Mouse (Mus musculus): ENCODE measurements around the gene Fbxo36. TPM values are rescaled to one million over a fixed set of nuclear protein-coding genes. Genes with fewer than 3 reads are reported as not detected.

Gene Fbxo36
- total RNA-seq, 2 experiments from 2014 or later, result 0.99 to 1.2 TPM

DNA sequence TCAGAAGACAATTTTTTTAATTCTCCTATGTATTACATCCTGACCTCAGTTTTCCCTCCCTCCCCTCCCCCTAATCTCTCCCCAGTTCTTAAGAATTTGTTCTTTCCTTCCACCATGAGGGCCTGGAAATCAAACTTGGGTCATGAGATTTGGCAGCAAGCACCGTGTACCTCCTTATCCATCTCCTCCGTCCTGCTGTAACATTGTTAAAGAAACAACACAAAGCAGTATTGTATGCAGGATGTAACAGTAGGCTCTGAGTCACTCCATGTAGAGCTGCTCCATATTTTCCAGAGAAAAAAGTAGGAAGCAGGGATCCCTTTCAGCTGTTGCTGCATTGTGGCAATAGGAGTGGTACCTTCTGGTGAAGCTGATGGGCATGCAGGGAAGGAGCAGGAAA, 16.1 kb downstream of the Fbxo36 start:
- intact Hi-C loops (cut with DNase I), result no loop called here
- DNase-seq, result no peak

GRCm38 (mm10) chr1:84859597-84859996, 20.0 kb downstream of the Fbxo36 start:
- no peak for DNase-seq
- intact Hi-C loops (cut with DNase I), result no loop called here

DNA sequence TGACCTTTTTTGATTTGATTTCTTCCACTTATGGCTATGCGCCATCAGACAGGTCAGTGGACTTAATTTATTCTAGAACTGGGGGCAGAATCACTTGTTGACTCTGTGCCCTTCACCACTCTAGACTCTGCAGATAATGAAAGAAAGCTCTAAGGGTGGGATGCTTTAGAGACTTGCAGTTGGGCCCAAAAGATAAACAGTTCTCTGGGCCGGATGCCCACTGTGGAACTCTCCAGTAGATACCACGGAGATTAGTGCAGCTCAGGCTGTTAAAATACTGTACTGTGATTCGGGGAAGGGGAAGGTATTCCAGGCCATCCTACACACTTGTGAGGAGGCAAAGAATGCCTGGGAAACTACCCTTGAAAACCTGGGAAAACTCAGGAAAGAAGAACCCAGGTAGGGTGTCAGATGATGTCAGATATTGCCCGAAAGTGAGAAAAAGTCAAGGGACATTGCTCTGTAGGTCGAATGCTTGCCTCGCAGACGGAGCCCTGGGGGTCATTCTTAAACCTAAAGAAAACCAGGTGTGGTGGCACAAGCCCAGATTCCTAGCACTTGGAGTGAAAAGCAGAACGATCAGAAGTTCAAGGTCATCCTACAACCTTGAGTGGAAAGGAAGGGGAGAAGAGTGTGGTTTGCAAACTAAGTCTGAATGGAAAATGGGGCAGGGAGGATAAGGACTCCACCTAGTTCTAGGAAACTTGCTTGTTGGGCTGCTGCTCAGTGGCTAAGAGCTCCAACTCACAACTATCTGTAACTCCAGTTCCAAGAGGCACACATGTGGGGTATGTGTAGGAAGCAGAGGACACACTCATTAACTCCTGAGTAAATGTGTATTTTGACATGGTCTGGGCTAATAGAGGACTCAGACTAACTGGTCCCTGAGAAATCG, 21.0 kb downstream of the Fbxo36 start:
- intact Hi-C loops (cut with DNase I), result no loop called here
- DNase-seq, result no peak

DNA sequence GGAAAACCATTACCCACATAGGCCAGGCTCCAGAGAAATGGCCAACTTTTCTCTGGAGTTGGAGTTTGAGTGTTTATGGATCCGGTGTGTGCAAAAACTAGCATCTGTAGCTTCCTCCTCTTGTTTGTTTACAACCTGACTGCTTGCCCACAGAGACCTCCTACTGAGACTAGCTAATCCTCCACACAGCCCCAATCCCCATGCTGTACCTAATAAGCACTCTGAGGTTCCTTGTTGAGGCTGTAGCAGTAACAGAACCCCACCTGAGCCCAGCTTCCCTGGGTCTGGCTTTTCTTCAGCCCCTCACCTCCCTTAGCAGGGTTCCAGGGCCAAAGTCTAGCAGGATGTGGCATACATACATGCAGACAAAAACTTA, 21.6 kb downstream of the Fbxo36 start:
- intact Hi-C loops (cut with DNase I), result no loop called here

GRCm38 (mm10) chr1:84864645-84865044, 25.0 kb downstream of the Fbxo36 start:
- intact Hi-C loops (cut with DNase I), result no loop called here

More for the DNA sequence above, 21.6 kb downstream of the Fbxo36 start:
- no peak for DNase-seq

GRCm38 (mm10) chr1:84866231-84866630, 26.6 kb downstream of the Fbxo36 start:
- intact Hi-C loops (cut with DNase I), result no loop called here

More at GRCm38 (mm10) chr1:84864645-84865044, 25.0 kb downstream of the Fbxo36 start:
- no peak for DNase-seq

GRCm38 (mm10) chr1:84866706-84867230, 27.1 kb downstream of the Fbxo36 start:
- intact Hi-C loops (cut with DNase I), result no loop called here

More at GRCm38 (mm10) chr1:84866231-84866630, 26.6 kb downstream of the Fbxo36 start:
- DNase-seq, result no peak

GRCm38 (mm10) chr1:84868311-84868710, 28.7 kb downstream of the Fbxo36 start:
- DNase-seq, result no peak
- intact Hi-C loops (cut with DNase I), result no loop called here

More at GRCm38 (mm10) chr1:84866706-84867230, 27.1 kb downstream of the Fbxo36 start:
- no peak for DNase-seq

DNA sequence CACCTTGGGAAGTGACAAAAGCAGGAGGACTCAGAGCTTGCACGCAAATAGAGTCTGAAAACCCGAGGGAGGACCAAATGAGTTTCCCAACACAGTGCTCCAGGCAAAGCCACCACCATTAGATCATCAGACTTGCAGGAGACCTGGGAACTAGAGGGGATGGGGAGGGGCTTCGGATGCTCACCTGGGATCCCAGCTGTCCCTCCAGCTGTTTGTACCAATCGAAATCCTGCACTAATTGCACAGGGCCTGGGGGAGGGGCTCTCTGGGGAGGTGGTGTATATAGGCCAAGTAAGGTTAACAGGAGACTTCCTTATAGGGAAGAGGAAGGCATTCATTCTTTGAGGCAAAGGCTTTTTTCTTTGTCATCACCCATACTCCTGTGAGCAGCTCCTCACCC, 29.2 kb downstream of the Fbxo36 start:
- intact Hi-C loops (cut with DNase I), result no loop called here
- DNase-seq, result no peak

DNA sequence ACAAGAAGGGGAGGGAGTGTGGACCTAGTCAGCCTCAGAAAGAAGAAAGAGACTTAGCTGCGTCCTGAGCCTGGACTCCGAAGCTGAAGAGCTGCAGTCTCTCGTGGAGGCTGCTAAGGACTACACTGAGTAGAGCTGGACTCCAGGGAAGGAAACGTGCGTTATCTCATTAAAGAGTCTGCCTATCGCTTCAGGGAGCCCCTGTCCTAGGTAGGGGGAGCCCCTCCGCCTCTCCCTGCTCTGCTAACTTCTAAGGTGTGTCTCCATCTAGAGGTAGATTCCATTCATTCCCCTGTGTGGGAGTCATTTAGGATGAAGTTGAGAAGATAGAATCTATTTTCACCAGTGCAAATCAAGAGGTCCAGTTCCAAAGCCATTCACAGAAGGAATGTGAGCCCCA, 29.9 kb downstream of the Fbxo36 start:
- intact Hi-C loops (cut with DNase I), result no loop called here
- no peak for DNase-seq

GRCm38 (mm10) chr1:84871131-84871530, 31.5 kb downstream of the Fbxo36 start:
- no peak for DNase-seq
- intact Hi-C loops (cut with DNase I), result no loop called here

DNA sequence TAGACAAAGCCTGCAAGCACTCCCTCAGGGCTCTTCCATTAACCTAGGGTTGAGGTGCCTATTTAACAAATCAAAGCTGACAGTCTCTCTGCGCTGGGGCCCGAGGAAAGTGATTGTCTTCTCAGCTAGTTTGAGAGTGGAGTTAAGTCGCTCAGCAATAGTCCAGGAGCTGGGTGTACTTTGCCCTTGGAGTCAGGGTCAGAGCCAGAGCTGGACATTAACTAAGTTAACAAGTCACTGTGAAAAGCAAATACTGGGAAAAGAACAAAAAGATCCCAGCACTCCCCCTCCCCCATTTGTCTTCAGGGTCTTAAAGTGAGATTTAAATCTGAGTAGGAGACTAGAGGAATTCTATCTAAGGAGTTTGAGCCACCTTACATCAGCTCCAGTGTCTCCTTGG, 32.5 kb downstream of the Fbxo36 start:
- intact Hi-C loops (cut with DNase I), result no loop called here
- no peak for DNase-seq

- intact Hi-C loops (cut with DNase I), result no loop called here
- no peak for DNase-seq
Measured at GRCm38 (mm10) chr1:84872939-84873338, 33.3 kb downstream of the Fbxo36 start.

- intact Hi-C loops (cut with DNase I), result no loop called here
- DNase-seq, result no peak
Measured at GRCm38 (mm10) chr1:84877590-84877989, 37.9 kb downstream of the Fbxo36 start.

GRCm38 (mm10) chr1:84879571-84880120, 40.0 kb downstream of the Fbxo36 start:
- DNase-seq, result no peak
- intact Hi-C loops (cut with DNase I), result no loop called here

- intact Hi-C loops (cut with DNase I), result no loop called here
Measured at GRCm38 (mm10) chr1:84881248-84882065, 41.8 kb downstream of the Fbxo36 start.

GRCm38 (mm10) chr1:84882066-84882532, 42.5 kb downstream of the Fbxo36 start:
- intact Hi-C loops (cut with DNase I), result no loop called here
- no peak for DNase-seq

More at GRCm38 (mm10) chr1:84881248-84882065, 41.8 kb downstream of the Fbxo36 start:
- no peak for DNase-seq

DNA sequence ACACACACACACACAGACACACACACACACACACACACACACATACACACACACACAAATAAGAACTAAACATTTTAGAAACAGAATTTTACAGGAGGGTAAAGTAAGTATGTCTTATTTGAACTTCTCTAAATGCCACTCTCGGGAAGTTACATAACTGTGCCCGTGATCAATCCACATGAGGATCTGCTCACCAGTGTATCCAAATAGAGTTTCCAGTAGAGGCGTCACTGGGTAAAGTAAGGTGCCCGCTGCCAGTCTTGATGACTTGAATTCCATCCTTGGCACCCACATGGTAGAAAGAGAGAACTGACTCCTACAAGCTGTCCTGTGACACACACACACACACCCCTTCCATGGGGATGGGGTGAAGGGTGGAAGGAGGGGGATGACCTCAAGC, 43.3 kb downstream of the Fbxo36 start:
- intact Hi-C loops (cut with DNase I), result no loop called here
- DNase-seq, result no peak

DNA sequence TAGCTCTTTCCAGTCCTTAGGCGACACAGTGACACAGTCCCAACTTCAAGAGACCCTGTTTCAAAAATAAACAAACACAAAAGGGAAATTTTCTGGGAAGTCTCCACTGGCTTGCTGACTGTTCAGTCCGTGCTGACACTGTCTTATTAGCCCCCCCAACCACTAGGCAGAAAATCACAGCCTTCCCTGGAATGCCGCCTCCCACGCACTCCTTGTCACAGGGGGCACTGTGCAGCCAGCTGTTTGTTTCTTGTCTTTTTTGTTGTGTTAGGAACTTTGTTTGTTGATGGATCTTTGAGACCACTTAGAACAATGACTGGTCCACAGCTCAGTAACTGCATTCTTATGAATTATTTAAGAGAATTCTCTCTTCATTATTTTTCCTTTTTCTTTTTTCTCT, 44.2 kb downstream of the Fbxo36 start:
- intact Hi-C loops (cut with DNase I), result no loop called here

GRCm38 (mm10) chr1:84885174-84885573, 45.5 kb downstream of the Fbxo36 start:
- no peak for DNase-seq
- intact Hi-C loops (cut with DNase I), result no loop called here

More for the DNA sequence above, 44.2 kb downstream of the Fbxo36 start:
- DNase-seq, result no peak

DNA sequence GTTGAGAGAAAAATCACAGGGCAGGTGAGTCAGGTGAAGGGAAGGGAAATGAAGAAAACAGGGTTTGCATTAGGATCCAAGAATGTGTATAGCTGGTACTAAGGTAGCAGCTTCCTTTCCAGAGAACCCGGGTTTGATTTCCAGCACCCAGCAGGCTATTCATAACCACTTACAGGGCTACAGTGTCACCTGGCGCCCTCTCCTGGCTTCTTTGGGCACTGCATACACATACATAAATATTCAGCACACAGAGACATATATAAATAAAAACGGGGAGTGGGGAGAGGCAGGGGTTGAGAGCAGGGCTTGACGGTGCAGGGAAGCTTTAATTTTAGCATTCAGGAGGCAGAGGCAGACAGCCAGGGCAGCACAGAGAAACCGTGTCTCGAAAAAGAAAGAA, 46.3 kb downstream of the Fbxo36 start:
- no peak for DNase-seq
- intact Hi-C loops (cut with DNase I), result no loop called here
